In genomic region chr6:52232984-52233545, GRCm38 (mm10) we compare ENCODE assay signal across 17 mouse cellular contexts. TPM values are rescaled to one million over a fixed set of nuclear protein-coding genes. Genes with fewer than 3 reads are reported as not detected.
DNase-seq lines count a peak whose midpoint lies in the region; ATAC-seq and TF ChIP-seq lines count a peak whose summit lies in the region.
"Had no signal": no experiment of that assay in that cellular context is flagged by ENCODE, and none has a peak within 500 bp of the region (broad histone marks: within the 10 kb centered on the region; RNA-seq: fewer than 3 reads in every experiment).

No protein-coding gene starts in this region.

- no peak for ATAC-seq in neural tube, embryonic 13.5 days (ENCODE audit: low read depth)
- ATAC-seq: hindbrain, embryonic 16.5 days had no signal

- peak overlapping the region; percentile 97 for H3K4me2 ChIP-seq in neural tube, embryonic 13.5 days

- TF ChIP-seq POLR2A in lung, adult 2 months (IDR thresholded peaks at IDR 0.05; ENCODE audit: borderline replicate concordance, extremely low read depth, low read depth, low read length) = no peak
- TF ChIP-seq POLR2A in embryonic fibroblast, embryonic 13.5 days (IDR thresholded peaks at IDR 0.05; ENCODE audit: low read depth, low read length) = no peak

- H3K4me3 ChIP-seq in lung, adult 2 months (replicated peaks; ENCODE audit: extremely low read depth, low read depth, low read length) = no peak overlapping the region
- H3K4me3 ChIP-seq in embryonic fibroblast, embryonic 13.5 days (ENCODE audit: insufficient read depth, low read length) = peak overlapping the region; percentile 52
- peak overlapping the region; percentile 59 for H3K4me3 ChIP-seq in neural tube, embryonic 13.5 days

- no peaks in the 10 kb centered on the region for H3K4me1 ChIP-seq in lung, adult 2 months (ENCODE audit: control insufficient read depth, insufficient read depth, low read length)
- no peaks in the 10 kb centered on the region for H3K4me1 ChIP-seq in embryonic fibroblast, embryonic 13.5 days (ENCODE audit: control insufficient read depth, insufficient read depth, low read length)
- H3K4me1 ChIP-seq in neural tube, embryonic 13.5 days (replicated peaks) = peaks cover 25% of the 10 kb centered on the region

- no peaks in the 10 kb centered on the region for H3K9me3 ChIP-seq in neural tube, embryonic 13.5 days
- H3K9me3 ChIP-seq: forebrain, embryonic 10.5 days had no signal

- peaks cover 40% of the 10 kb centered on the region for H3K27me3 ChIP-seq in neural tube, embryonic 13.5 days

- peak overlapping the region; percentile 97 for H3K9ac ChIP-seq in neural tube, embryonic 13.5 days

- DNase-seq in heart, adult 11 months = peak; percentile 80
- no peak for DNase-seq in heart, adult 8-10 months (ENCODE audit: low spot score)
- peak; percentile 14 to 18 for DNase-seq in lung, postnatal 4 days
- DNase-seq in lung, adult 2 months = no peak
- no peak for DNase-seq in embryo, embryonic 10 days (ENCODE audit: low spot score)
- DNase-seq in cerebellum, postnatal 14 days = no peak
- DNase-seq: adrenal gland, adult 2 months; B cell, adult 2 months; embryo, embryonic 11 days; lung, postnatal 14 days had no signal

- peak overlapping the region; percentile 38 for H3K27ac ChIP-seq in embryonic fibroblast, embryonic 13.5 days (ENCODE audit: insufficient read depth, low read length)
- H3K27ac ChIP-seq in neural tube, embryonic 13.5 days (replicated peaks) = peak overlapping the region; percentile 96
- H3K27ac ChIP-seq: forebrain, embryonic 10.5 days had no signal

- H3K36me3 ChIP-seq in neural tube, embryonic 13.5 days = no peaks in the 10 kb centered on the region
- H3K36me3 ChIP-seq: forebrain, embryonic 10.5 days had no signal

- no peak for TF ChIP-seq CTCF in lung, adult 2 months (IDR thresholded peaks at IDR 0.05; ENCODE audit: insufficient read depth, low read length)
- TF ChIP-seq CTCF in embryonic fibroblast, embryonic 13.5 days (IDR thresholded peaks at IDR 0.05; ENCODE audit: borderline replicate concordance, insufficient read depth, low read length) = no peak

- 4% methylated on average over 23 of the region's 23 CpGs for whole genome bisulfite sequencing in lung, adult 2 months
- WGBS in neural tube, embryonic 13.5 days = 1% methylated on average over 23 of the region's 23 CpGs

RNA-seq across cellular contexts. Expression of gene Hoxa9, which starts 2.2 kb away (rescaled TPM):
- not detected for total RNA-seq in heart, adult 8-10 months (2022)
- polyA plus RNA-seq in lung, adult 2 months (2012; rRNA removed) = 0.23 TPM in 1 of 2 replicates, not detected in the other
- 9.9 and 13.6 TPM in 2 replicates for polyA plus RNA-seq in embryonic fibroblast, embryonic 13.5 days (2011; ENCODE audit: insufficient read length, low read depth, missing spikeins)
- polyA plus RNA-seq in neural tube, embryonic 13.5 days (2015; fragmentation: Nextera tagmentation; extraction: Ambion mirVana) = 125 and 130 TPM in 2 replicates
- total RNA-seq: heart, adult 18-20 months; layer of hippocampus, postnatal 14 days; liver, adult 2 months had no signal
- polyA plus RNA-seq: forebrain, embryonic 10.5 days had no signal

RNA-seq across cellular contexts. Expression of gene Hoxa10, which starts 7.6 kb away (rescaled TPM):
- total RNA-seq in heart, adult 8-10 months (2022) = not detected
- polyA plus RNA-seq in lung, adult 2 months (2012; rRNA removed) = 0.23 TPM in 1 of 2 replicates, not detected in the other
- polyA plus RNA-seq in embryonic fibroblast, embryonic 13.5 days (2011; ENCODE audit: insufficient read length, low read depth, missing spikeins) = 12.1 and 18.2 TPM in 2 replicates
- polyA plus RNA-seq in neural tube, embryonic 13.5 days (2015; fragmentation: Nextera tagmentation; extraction: Ambion mirVana) = 77.8 and 86.6 TPM in 2 replicates
- total RNA-seq: adrenal gland, adult 2 months; heart, adult 18-20 months; layer of hippocampus, postnatal 14 days; liver, adult 2 months had no signal
- polyA plus RNA-seq: adrenal gland, adult 2 months; forebrain, embryonic 10.5 days; hindbrain, embryonic 16.5 days; liver, adult 2 months had no signal

RNA-seq across cellular contexts. Expression of gene Hoxa7, which starts 11.4 kb away (rescaled TPM):
- total RNA-seq in heart, adult 8-10 months (2022) = under 1 TPM in 3 of 4 experiments, not detected in 1; 0.19 to 0.55 (median 0.31) TPM
- 6.6 and 8.3 TPM in 2 replicates for polyA plus RNA-seq in lung, adult 2 months (2012; rRNA removed)
- 15.8 and 21.6 TPM in 2 replicates for polyA plus RNA-seq in embryonic fibroblast, embryonic 13.5 days (2011; ENCODE audit: insufficient read length, low read depth, missing spikeins)
- polyA plus RNA-seq in neural tube, embryonic 13.5 days (2015; fragmentation: Nextera tagmentation; extraction: Ambion mirVana) = 117 and 125 TPM in 2 replicates
- total RNA-seq: liver, adult 2 months had no signal
- polyA plus RNA-seq: forebrain, embryonic 10.5 days had no signal

RNA-seq across cellular contexts. Expression of gene Hoxa11, which starts 12.5 kb away (rescaled TPM):
- total RNA-seq in heart, adult 8-10 months (2022) = not detected
- not detected in 2 replicates for polyA plus RNA-seq in lung, adult 2 months (2012; rRNA removed)
- 5.1 and 9.2 TPM in 2 replicates for polyA plus RNA-seq in embryonic fibroblast, embryonic 13.5 days (2011; ENCODE audit: insufficient read length, low read depth, missing spikeins)
- polyA plus RNA-seq in neural tube, embryonic 13.5 days (2015; fragmentation: Nextera tagmentation; extraction: Ambion mirVana) = 4.7 and 5.7 TPM in 2 replicates
- total RNA-seq: adrenal gland, adult 2 months; heart, adult 18-20 months; layer of hippocampus, postnatal 14 days; liver, adult 2 months had no signal
- polyA plus RNA-seq: adrenal gland, adult 2 months; forebrain, embryonic 10.5 days; hindbrain, embryonic 16.5 days; liver, adult 2 months had no signal

RNA-seq across cellular contexts. Expression of gene Gm28308, which starts 19.9 kb away (rescaled TPM):
- total RNA-seq in heart, adult 8-10 months (2022) = under 1 TPM in 1 of 4 experiments, not detected in 3; 0.54 TPM
- 0.37 and 0.39 TPM in 2 replicates for polyA plus RNA-seq in lung, adult 2 months (2012; rRNA removed)
- polyA plus RNA-seq in embryonic fibroblast, embryonic 13.5 days (2011; ENCODE audit: insufficient read length, low read depth, missing spikeins) = 0.89 TPM in 1 of 2 replicates, not detected in the other
- polyA plus RNA-seq in neural tube, embryonic 13.5 days (2015; fragmentation: Nextera tagmentation; extraction: Ambion mirVana) = not detected in 2 replicates
- total RNA-seq: heart, adult 18-20 months; layer of hippocampus, postnatal 14 days; liver, adult 2 months had no signal
- polyA plus RNA-seq: forebrain, embryonic 10.5 days; hindbrain, embryonic 16.5 days; liver, adult 2 months had no signal

Comparison
In these comparisons a context has a peak if more than half of its experiments do, and no peak if none do; other contexts are left out.
1. DNase-seq: peak in heart, adult 11 months (single experiment) and lung, postnatal 4 days (2 of 2); none in heart, adult 8-10 months (single experiment), lung, adult 2 months (single experiment), embryo, embryonic 10 days (single experiment) and cerebellum, postnatal 14 days (0 of 2).
2. RNA of gene Hoxa10, which starts 7.6 kb away (polyA plus RNA-seq): 77.8 to 86.6 TPM in neural tube, embryonic 13.5 days and 12.1 to 18.2 TPM in embryonic fibroblast, embryonic 13.5 days; 0.23 TPM in lung, adult 2 months; every median in the first group is over 10 times any median in the second.